Mouse (Mus musculus): Measurements from ENCODE around the gene Gpa33. TPM values are rescaled to one million over a fixed set of nuclear protein-coding genes. Genes with fewer than 3 reads are reported as not detected.
A peak's percentile ranks its signal among the peaks of the same experiment; 100 is the strongest.

Gene Gpa33
- polyA plus RNA-seq, 1 experiment from 2014 or later = 0.38 TPM

GRCm38 (mm10) chr1:166167405-166167804 lies 37.4 kb downstream of the Gpa33 start:
- 83% methylated on average over 4 of the region's 4 CpGs for WGBS
- no peak overlapping the region for H3K9ac ChIP-seq (ENCODE audit: low read length)
- ATAC-seq (ENCODE audit: low FRiP score) (no peak), DNase-seq (ENCODE audit: low spot score, missing footprints) (peak; percentile 78)
- H3K27ac ChIP-seq (ENCODE audit: low read depth, low read length) = no peak overlapping the region
- H3K36me3 ChIP-seq (ENCODE audit: control insufficient read depth, insufficient read depth, low read length) = no peaks in the 10 kb centered on the region
- no peaks in the 10 kb centered on the region for H3K27me3 ChIP-seq (ENCODE audit: control insufficient read depth, insufficient read depth, low read length)
- H3K4me1 ChIP-seq (ENCODE audit: control insufficient read depth, insufficient read depth, low read length) = peaks cover 6% of the 10 kb centered on the region; the same call in 1 of the 2 replicates
- H3K9me3 ChIP-seq (ENCODE audit: control insufficient read depth, low read length) = no peaks in the 10 kb centered on the region
- no peak overlapping the region for H3K4me2 ChIP-seq
- no peak overlapping the region for H3K4me3 ChIP-seq (ENCODE audit: low read depth, low read length)

GRCm38 (mm10) chr1:166168017-166168416 lies 38.0 kb downstream of the Gpa33 start:
- ATAC-seq (ENCODE audit: low FRiP score) (no peak), DNase-seq (ENCODE audit: low spot score, missing footprints) (peak; percentile 70)
- no peaks in the 10 kb centered on the region for H3K36me3 ChIP-seq (ENCODE audit: control insufficient read depth, insufficient read depth, low read length)
- H3K4me1 ChIP-seq (ENCODE audit: control insufficient read depth, insufficient read depth, low read length) = peaks cover 6% of the 10 kb centered on the region; the same call in 1 of the 2 replicates
- no peak overlapping the region for H3K9ac ChIP-seq (ENCODE audit: low read length)
- H3K4me2 ChIP-seq = no peak overlapping the region
- H3K27ac ChIP-seq (ENCODE audit: low read depth, low read length) = no peak overlapping the region
- no peak overlapping the region for H3K4me3 ChIP-seq (ENCODE audit: low read depth, low read length)
- H3K27me3 ChIP-seq (ENCODE audit: control insufficient read depth, insufficient read depth, low read length) = no peaks in the 10 kb centered on the region
- WGBS = 92% methylated on average over 7 of the region's 7 CpGs
- no peaks in the 10 kb centered on the region for H3K9me3 ChIP-seq (ENCODE audit: control insufficient read depth, low read length)

- no peaks in the 10 kb centered on the region for H3K4me1 ChIP-seq (ENCODE audit: control insufficient read depth, insufficient read depth, low read length)
- no peaks in the 10 kb centered on the region for H3K27me3 ChIP-seq (ENCODE audit: control insufficient read depth, insufficient read depth, low read length)
- DNase-seq (ENCODE audit: low spot score, missing footprints) (no peak), ATAC-seq (ENCODE audit: low FRiP score) (no peak)
- H3K4me2 ChIP-seq = no peak overlapping the region
- no peak overlapping the region for H3K9ac ChIP-seq (ENCODE audit: low read length)
- no peak overlapping the region for H3K27ac ChIP-seq (ENCODE audit: low read depth, low read length)
- H3K9me3 ChIP-seq (ENCODE audit: control insufficient read depth, low read length) = no peaks in the 10 kb centered on the region
- H3K4me3 ChIP-seq (ENCODE audit: low read depth, low read length) = no peak overlapping the region
- 93% methylated on average over 7 of the region's 7 CpGs for WGBS
- H3K36me3 ChIP-seq (ENCODE audit: control insufficient read depth, insufficient read depth, low read length) = no peaks in the 10 kb centered on the region
These were observed 39.7 kb downstream of the Gpa33 start for GRCm38 (mm10) chr1:166169713-166170112.

- H3K9ac ChIP-seq (ENCODE audit: low read length) = no peak overlapping the region
- no peak overlapping the region for H3K4me2 ChIP-seq
- no peaks in the 10 kb centered on the region for H3K4me1 ChIP-seq (ENCODE audit: control insufficient read depth, insufficient read depth, low read length)
- DNase-seq (ENCODE audit: low spot score, missing footprints) (peak; percentile 78), ATAC-seq (ENCODE audit: low FRiP score) (no peak)
- no peaks in the 10 kb centered on the region for H3K9me3 ChIP-seq (ENCODE audit: control insufficient read depth, low read length)
- H3K4me3 ChIP-seq (ENCODE audit: low read depth, low read length) = no peak overlapping the region
- WGBS = 93% methylated on average over 12 of the region's 12 CpGs
- no peak overlapping the region for H3K27ac ChIP-seq (ENCODE audit: low read depth, low read length)
- no peaks in the 10 kb centered on the region for H3K27me3 ChIP-seq (ENCODE audit: control insufficient read depth, insufficient read depth, low read length)
- H3K36me3 ChIP-seq (ENCODE audit: control insufficient read depth, insufficient read depth, low read length) = no peaks in the 10 kb centered on the region
These were observed 40.8 kb downstream of the Gpa33 start for GRCm38 (mm10) chr1:166170852-166171251.

- H3K9me3 ChIP-seq (ENCODE audit: control insufficient read depth, low read length) = no peaks in the 10 kb centered on the region
- no peak overlapping the region for H3K27ac ChIP-seq (ENCODE audit: low read depth, low read length)
- no peak overlapping the region for H3K4me3 ChIP-seq (ENCODE audit: low read depth, low read length)
- ATAC-seq (ENCODE audit: low FRiP score) = no peak
- no peaks in the 10 kb centered on the region for H3K4me1 ChIP-seq (ENCODE audit: control insufficient read depth, insufficient read depth, low read length)
- no peaks in the 10 kb centered on the region for H3K27me3 ChIP-seq (ENCODE audit: control insufficient read depth, insufficient read depth, low read length)
- no peak for DNase-seq (ENCODE audit: low spot score, missing footprints)
- no peak overlapping the region for H3K9ac ChIP-seq (ENCODE audit: low read length)
- H3K4me2 ChIP-seq = no peak overlapping the region
- no peaks in the 10 kb centered on the region for H3K36me3 ChIP-seq (ENCODE audit: control insufficient read depth, insufficient read depth, low read length)
- WGBS = 89% methylated on average over 3 of the region's 3 CpGs
These were observed 43.0 kb downstream of the Gpa33 start for GRCm38 (mm10) chr1:166172992-166173391.

GRCm38 (mm10) chr1:166173621-166174020 lies 43.6 kb downstream of the Gpa33 start:
- Histone ChIP-seq H3K4me3 (ENCODE audit: low read depth, low read length) (no peak overlapping the region), H3K4me2 (no peak overlapping the region), H3K27ac (ENCODE audit: low read depth, low read length) (no peak overlapping the region), H3K27me3 (ENCODE audit: control insufficient read depth, insufficient read depth, low read length) (no peaks in the 10 kb centered on the region), H3K9me3 (ENCODE audit: control insufficient read depth, low read length) (no peaks in the 10 kb centered on the region), H3K36me3 (ENCODE audit: control insufficient read depth, insufficient read depth, low read length) (no peaks in the 10 kb centered on the region), H3K4me1 (ENCODE audit: control insufficient read depth, insufficient read depth, low read length) (no peaks in the 10 kb centered on the region), H3K9ac (ENCODE audit: low read length) (no peak overlapping the region)
- 77% methylated on average over 9 of the region's 9 CpGs for WGBS
- DNase-seq (ENCODE audit: low spot score, missing footprints) = no peak
- no peak for ATAC-seq (ENCODE audit: low FRiP score)

- WGBS = 86% methylated on average over 7 of the region's 7 CpGs
- Histone ChIP-seq H3K36me3 (ENCODE audit: control insufficient read depth, insufficient read depth, low read length) (no peaks in the 10 kb centered on the region), H3K4me1 (ENCODE audit: control insufficient read depth, insufficient read depth, low read length) (no peaks in the 10 kb centered on the region), H3K4me3 (ENCODE audit: low read depth, low read length) (no peak overlapping the region), H3K9me3 (ENCODE audit: control insufficient read depth, low read length) (no peaks in the 10 kb centered on the region), H3K27ac (ENCODE audit: low read depth, low read length) (no peak overlapping the region), H3K9ac (ENCODE audit: low read length) (no peak overlapping the region), H3K27me3 (ENCODE audit: control insufficient read depth, insufficient read depth, low read length) (no peaks in the 10 kb centered on the region), H3K4me2 (no peak overlapping the region)
- ATAC-seq (ENCODE audit: low FRiP score) (no peak), DNase-seq (ENCODE audit: low spot score, missing footprints) (no peak)
These were observed 51.5 kb downstream of the Gpa33 start for GRCm38 (mm10) chr1:166181510-166181909.

- no peak for ATAC-seq (ENCODE audit: low FRiP score)
These were observed 53.1 kb downstream of the Gpa33 start for GRCm38 (mm10) chr1:166182952-166183627.

GRCm38 (mm10) chr1:166184391-166185229 lies 54.6 kb downstream of the Gpa33 start:
- Histone ChIP-seq H3K27me3 (ENCODE audit: control insufficient read depth, insufficient read depth, low read length) (no peaks in the 10 kb centered on the region), H3K4me2 (no peak overlapping the region), H3K27ac (ENCODE audit: low read depth, low read length) (no peak overlapping the region), H3K9me3 (ENCODE audit: control insufficient read depth, low read length) (no peaks in the 10 kb centered on the region), H3K4me1 (ENCODE audit: control insufficient read depth, insufficient read depth, low read length) (peaks cover under 1% of the 10 kb centered on the region; the same call in 1 of the 2 replicates), H3K4me3 (ENCODE audit: low read depth, low read length) (no peak overlapping the region), H3K9ac (ENCODE audit: low read length) (no peak overlapping the region), H3K36me3 (ENCODE audit: control insufficient read depth, insufficient read depth, low read length) (no peaks in the 10 kb centered on the region)
- ATAC-seq (ENCODE audit: low FRiP score) (no peak), DNase-seq (ENCODE audit: low spot score, missing footprints) (peak; percentile 83)
- WGBS = 84% methylated on average over 22 of the region's 22 CpGs

More at GRCm38 (mm10) chr1:166182952-166183627, 53.1 kb downstream of the Gpa33 start:
- 89% methylated on average over 10 of the region's 10 CpGs for whole genome bisulfite sequencing
- no peak overlapping the region for H3K27ac ChIP-seq (ENCODE audit: low read depth, low read length)
- no peaks in the 10 kb centered on the region for H3K9me3 ChIP-seq (ENCODE audit: control insufficient read depth, low read length)
- no peak overlapping the region for H3K9ac ChIP-seq (ENCODE audit: low read length)
- H3K27me3 ChIP-seq (ENCODE audit: control insufficient read depth, insufficient read depth, low read length) = no peaks in the 10 kb centered on the region
- no peak overlapping the region for H3K4me2 ChIP-seq
- no peaks in the 10 kb centered on the region for H3K36me3 ChIP-seq (ENCODE audit: control insufficient read depth, insufficient read depth, low read length)
- DNase-seq (ENCODE audit: low spot score, missing footprints) = peak; percentile 44
- H3K4me3 ChIP-seq (ENCODE audit: low read depth, low read length) = no peak overlapping the region
- H3K4me1 ChIP-seq (ENCODE audit: control insufficient read depth, insufficient read depth, low read length) = no peaks in the 10 kb centered on the region

Data from midbrain, embryonic 11.5 days (tissue).